Mouse (Mus musculus): Measurements from ENCODE around the gene Cab39l. TPM values are rescaled to one million over a fixed set of nuclear protein-coding genes. Genes with fewer than 3 reads are reported as not detected.

The Cab39l gene
- polyA plus RNA-seq, 1 experiment from 2014 or later, result 43.6 TPM

DNA sequence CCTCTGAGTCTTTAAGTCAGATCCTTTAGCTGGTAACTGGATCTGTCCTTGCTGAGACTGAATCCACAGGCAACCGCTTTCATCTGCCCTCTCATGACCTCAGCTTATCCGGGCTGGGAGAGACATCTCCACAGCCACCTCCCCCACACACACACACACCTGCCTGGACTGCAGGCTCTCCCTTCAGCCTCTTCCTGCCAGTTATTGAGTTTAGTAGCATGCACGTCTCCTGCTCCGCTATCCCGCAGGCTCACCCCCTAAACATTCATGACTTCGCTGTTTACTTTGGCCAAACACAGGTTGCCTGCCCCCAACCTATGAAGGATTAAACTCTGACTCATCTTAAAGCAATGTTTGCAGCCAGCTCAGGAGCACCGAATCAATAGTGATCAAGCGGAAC is 111.2 kb downstream of the Cab39l start:
- ATAC-seq (ENCODE audit: low FRiP score, low TSS enrichment), result 0 out of 2 replicates have a peak, but pooled peaks have one; percentile 32
- Histone ChIP-seq H3K4me3 (ENCODE audit: low read length) (no peak overlapping the region), H3K27ac (ENCODE audit: low read length) (no peak overlapping the region), H3K27me3 (ENCODE audit: insufficient read depth, low read length) (no peaks in the 10 kb centered on the region), H3K9me3 (ENCODE audit: low read length) (no peaks in the 10 kb centered on the region), H3K9ac (replicated peaks; ENCODE audit: low read length) (no peak overlapping the region), H3K4me1 (ENCODE audit: insufficient read depth, low read length) (peaks cover 25% of the 10 kb centered on the region), H3K4me2 (replicated peaks; ENCODE audit: low read depth, low read length) (no peak overlapping the region), H3K36me3 (ENCODE audit: insufficient read depth, low read length) (no peaks in the 10 kb centered on the region)
- 25% methylated on average over 8 of the region's 8 CpGs for WGBS

DNA sequence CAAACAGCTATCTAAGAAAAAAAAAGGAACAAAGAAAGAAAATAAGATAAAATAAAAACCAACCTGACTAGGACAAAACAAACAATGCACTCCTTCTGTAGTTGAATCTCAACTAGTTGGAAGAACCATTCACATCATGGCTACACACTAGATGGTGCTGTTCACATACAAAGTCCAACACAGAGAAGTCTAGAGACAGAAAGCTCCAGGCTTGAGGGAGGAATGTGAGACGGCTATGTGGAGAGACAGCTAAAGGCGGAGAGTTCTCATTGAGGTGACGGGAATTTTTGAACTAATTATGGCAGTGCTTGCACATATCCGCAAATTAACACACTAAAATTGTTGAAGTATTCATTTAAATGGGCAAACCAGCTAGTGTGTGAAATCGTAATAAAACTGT is 113.3 kb downstream of the Cab39l start:
- ATAC-seq (ENCODE audit: low FRiP score, low TSS enrichment), result no peak
- no peaks in the 10 kb centered on the region for H3K27me3 ChIP-seq (ENCODE audit: insufficient read depth, low read length)
- H3K4me1 ChIP-seq (ENCODE audit: insufficient read depth, low read length), result peaks cover 16% of the 10 kb centered on the region
- H3K36me3 ChIP-seq (ENCODE audit: insufficient read depth, low read length), result no peaks in the 10 kb centered on the region
- no peak overlapping the region for H3K27ac ChIP-seq (ENCODE audit: low read length)
- 79% methylated on average over 5 of the region's 5 CpGs for WGBS
- no peaks in the 10 kb centered on the region for H3K9me3 ChIP-seq (ENCODE audit: low read length)
- H3K9ac ChIP-seq (replicated peaks; ENCODE audit: low read length), result no peak overlapping the region
- no peak overlapping the region for H3K4me3 ChIP-seq (ENCODE audit: low read length)
- no peak overlapping the region for H3K4me2 ChIP-seq (replicated peaks; ENCODE audit: low read depth, low read length)

DNA sequence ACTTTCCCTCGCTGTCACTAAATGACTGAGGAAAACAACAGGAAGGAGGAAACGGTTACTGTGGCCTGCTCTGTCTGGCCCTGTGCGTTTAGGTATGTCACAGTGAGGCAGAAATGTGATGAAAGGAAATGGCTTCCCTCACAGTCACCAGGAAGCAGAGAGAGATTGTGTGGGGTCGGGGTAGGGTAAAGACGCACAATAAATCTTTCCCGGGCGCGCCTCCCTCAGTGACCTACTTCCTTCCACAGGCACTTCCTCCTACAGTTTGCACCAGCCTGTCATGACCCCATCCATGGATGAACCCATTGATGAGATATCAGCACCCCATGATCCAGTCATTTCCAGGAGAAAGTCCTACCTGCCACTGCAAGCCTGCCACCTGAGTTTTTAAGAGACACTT is 114.2 kb downstream of the Cab39l start:
- ATAC-seq (ENCODE audit: low FRiP score, low TSS enrichment), result no peak
- Histone ChIP-seq H3K4me3 (ENCODE audit: low read length) (no peak overlapping the region), H3K27me3 (ENCODE audit: insufficient read depth, low read length) (no peaks in the 10 kb centered on the region), H3K36me3 (ENCODE audit: insufficient read depth, low read length) (no peaks in the 10 kb centered on the region), H3K4me1 (ENCODE audit: insufficient read depth, low read length) (peaks cover 16% of the 10 kb centered on the region), H3K9me3 (ENCODE audit: low read length) (no peaks in the 10 kb centered on the region), H3K9ac (replicated peaks; ENCODE audit: low read length) (no peak overlapping the region; the same call in 1 of the 2 replicates), H3K4me2 (replicated peaks; ENCODE audit: low read depth, low read length) (no peak overlapping the region), H3K27ac (ENCODE audit: low read length) (0 out of 2 replicates have a peak overlapping the region, but pooled peaks have one; percentile 28)
- 49% methylated on average over 8 of the region's 8 CpGs for WGBS

DNA sequence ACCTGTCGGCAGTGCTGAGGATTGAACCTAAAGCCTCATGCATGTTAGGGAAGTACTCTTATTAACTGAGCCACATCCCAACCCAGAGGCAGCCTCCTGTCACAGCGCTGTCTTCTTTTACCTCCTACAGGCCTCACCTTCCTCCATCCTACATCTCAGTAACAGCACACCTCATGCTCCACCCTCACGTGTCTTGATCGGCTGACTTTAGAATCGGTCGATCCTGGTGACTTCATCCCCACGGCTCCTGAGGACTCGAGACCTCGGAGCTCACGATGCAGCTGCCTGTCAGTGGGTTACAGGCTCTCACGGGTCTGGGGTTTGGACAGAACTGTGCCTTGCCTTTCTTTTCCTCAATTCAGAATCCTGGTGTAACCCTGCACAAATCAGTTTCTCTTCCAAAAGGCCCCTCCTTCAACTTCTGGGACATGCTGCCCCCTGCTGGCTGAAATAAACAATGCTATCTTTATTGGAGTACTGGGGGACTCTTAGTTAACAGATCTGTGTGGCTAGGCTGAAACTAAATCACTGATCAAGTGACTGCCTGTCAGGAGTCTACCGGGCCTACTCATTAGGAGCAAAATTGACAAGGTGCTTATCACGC is 115.3 kb downstream of the Cab39l start:
- Histone ChIP-seq H3K27me3 (ENCODE audit: insufficient read depth, low read length) (no peaks in the 10 kb centered on the region), H3K4me3 (ENCODE audit: low read length) (no peak overlapping the region), H3K4me1 (ENCODE audit: insufficient read depth, low read length) (peaks cover 11% of the 10 kb centered on the region), H3K9ac (replicated peaks; ENCODE audit: low read length) (no peak overlapping the region), H3K9me3 (ENCODE audit: low read length) (no peaks in the 10 kb centered on the region), H3K36me3 (ENCODE audit: insufficient read depth, low read length) (no peaks in the 10 kb centered on the region), H3K27ac (ENCODE audit: low read length) (no peak overlapping the region), H3K4me2 (replicated peaks; ENCODE audit: low read depth, low read length) (no peak overlapping the region)
- ATAC-seq (ENCODE audit: low FRiP score, low TSS enrichment), result 0 out of 2 replicates have a peak, but pooled peaks have one; percentile 24
- 44% methylated on average over 13 of the region's 13 CpGs for WGBS

DNA sequence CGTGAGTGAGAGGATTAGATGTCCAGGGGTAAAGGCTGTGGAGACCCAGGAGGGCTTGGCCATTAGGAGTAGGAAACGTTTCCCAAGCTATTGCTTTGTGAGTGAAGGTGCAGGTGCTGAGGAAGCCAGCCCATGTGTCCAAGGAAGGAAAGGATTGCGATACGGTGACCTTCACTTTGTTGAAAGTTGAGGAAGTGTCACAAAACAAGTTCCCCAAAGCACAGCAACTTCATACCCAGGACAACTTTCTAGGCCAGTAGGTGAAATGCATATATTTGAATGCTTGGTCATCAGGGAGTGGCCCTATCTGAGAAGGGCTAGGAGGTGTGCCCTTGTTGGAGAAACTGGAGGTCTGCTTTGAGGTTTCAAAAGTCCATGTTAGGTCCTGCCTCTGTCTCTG is 116.3 kb downstream of the Cab39l start:
- Histone ChIP-seq H3K4me1 (ENCODE audit: insufficient read depth, low read length) (peaks cover under 1% of the 10 kb centered on the region; the same call in 1 of the 2 replicates), H3K9me3 (ENCODE audit: low read length) (no peaks in the 10 kb centered on the region), H3K9ac (replicated peaks; ENCODE audit: low read length) (no peak overlapping the region), H3K4me3 (ENCODE audit: low read length) (no peak overlapping the region), H3K27me3 (ENCODE audit: insufficient read depth, low read length) (no peaks in the 10 kb centered on the region), H3K27ac (ENCODE audit: low read length) (no peak overlapping the region), H3K36me3 (ENCODE audit: insufficient read depth, low read length) (no peaks in the 10 kb centered on the region), H3K4me2 (replicated peaks; ENCODE audit: low read depth, low read length) (no peak overlapping the region)
- whole genome bisulfite sequencing, result 64% methylated on average over 4 of the region's 4 CpGs
- no peak for ATAC-seq (ENCODE audit: low FRiP score, low TSS enrichment)

DNA sequence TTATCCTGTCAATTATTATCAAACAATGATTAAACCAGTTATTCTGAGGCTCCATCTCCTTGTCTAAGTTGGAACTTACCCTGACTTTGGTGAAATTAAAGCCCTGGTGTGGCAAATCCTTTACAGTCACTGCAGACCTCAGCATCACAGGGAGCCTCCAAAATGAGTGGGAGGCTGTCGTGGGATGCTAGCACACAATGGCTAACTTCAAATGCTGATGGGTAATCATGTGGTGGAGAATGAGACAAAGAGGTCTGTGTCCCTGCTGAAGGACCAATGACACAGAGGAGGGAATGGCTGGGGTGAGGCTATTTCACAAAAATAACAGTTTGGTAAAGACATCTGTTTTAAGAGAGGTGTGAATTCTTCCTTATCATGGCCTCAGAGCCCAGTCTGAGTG is 117.1 kb downstream of the Cab39l start:
- H3K27me3 ChIP-seq (ENCODE audit: insufficient read depth, low read length), result no peaks in the 10 kb centered on the region
- 75% methylated on average over 1 of the region's 1 CpGs for WGBS
- H3K9me3 ChIP-seq (ENCODE audit: low read length), result no peaks in the 10 kb centered on the region
- no peak overlapping the region for H3K4me2 ChIP-seq (replicated peaks; ENCODE audit: low read depth, low read length)
- H3K9ac ChIP-seq (replicated peaks; ENCODE audit: low read length), result no peak overlapping the region
- no peaks in the 10 kb centered on the region for H3K36me3 ChIP-seq (ENCODE audit: insufficient read depth, low read length)
- H3K27ac ChIP-seq (ENCODE audit: low read length), result no peak overlapping the region
- H3K4me3 ChIP-seq (ENCODE audit: low read length), result no peak overlapping the region
- no peak for ATAC-seq (ENCODE audit: low FRiP score, low TSS enrichment)
- H3K4me1 ChIP-seq (ENCODE audit: insufficient read depth, low read length), result no peaks in the 10 kb centered on the region

DNA sequence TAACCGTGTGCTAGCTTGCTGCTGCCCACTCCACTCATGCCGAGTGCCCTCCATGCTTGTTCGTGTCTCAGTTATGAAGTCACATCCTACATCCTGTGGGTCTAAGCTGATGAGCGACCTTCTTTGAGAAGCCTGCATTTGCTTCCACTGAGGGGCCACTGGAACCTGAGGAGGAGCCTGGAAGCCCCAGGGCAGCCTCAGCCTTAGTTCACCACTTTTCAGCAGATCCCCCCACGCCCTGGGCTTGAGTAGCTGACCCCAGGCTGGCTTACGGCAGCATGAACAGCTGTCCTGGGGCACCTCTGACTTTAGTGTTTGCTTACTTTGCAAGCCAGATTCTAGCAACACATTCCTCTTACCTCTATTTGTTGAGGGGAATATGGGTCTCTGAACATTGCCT is 126.0 kb downstream of the Cab39l start:
- Histone ChIP-seq H3K4me1 (ENCODE audit: insufficient read depth, low read length) (no peaks in the 10 kb centered on the region), H3K9ac (replicated peaks; ENCODE audit: low read length) (no peak overlapping the region), H3K4me2 (replicated peaks; ENCODE audit: low read depth, low read length) (no peak overlapping the region), H3K27me3 (ENCODE audit: insufficient read depth, low read length) (no peaks in the 10 kb centered on the region), H3K9me3 (ENCODE audit: low read length) (no peaks in the 10 kb centered on the region), H3K27ac (ENCODE audit: low read length) (no peak overlapping the region), H3K36me3 (ENCODE audit: insufficient read depth, low read length) (peaks cover 18% of the 10 kb centered on the region; the same call in 1 of the 2 replicates), H3K4me3 (ENCODE audit: low read length) (no peak overlapping the region)
- ATAC-seq (ENCODE audit: low FRiP score, low TSS enrichment), result no peak
- 88% methylated on average over 6 of the region's 6 CpGs for WGBS

DNA sequence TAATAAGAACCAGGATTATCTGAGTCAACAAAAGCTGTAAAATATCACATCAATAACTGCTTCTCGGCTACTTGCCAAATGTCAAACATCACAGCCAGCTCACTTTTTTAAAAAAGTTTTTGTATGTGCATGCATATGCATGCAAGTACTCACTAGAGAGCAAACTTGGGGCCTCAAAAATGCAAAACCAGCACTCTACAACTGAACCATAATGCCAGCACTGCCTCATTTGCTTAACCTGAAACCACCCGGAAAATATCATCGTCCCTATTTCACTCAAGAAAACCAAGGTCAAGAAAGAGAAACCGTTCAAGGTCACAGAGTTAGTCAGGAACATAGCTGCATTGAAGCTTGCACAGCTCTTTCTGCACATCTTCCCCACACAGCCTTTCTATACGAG is 135.6 kb downstream of the Cab39l start:
- Histone ChIP-seq H3K36me3 (ENCODE audit: insufficient read depth, low read length) (peaks cover 19% of the 10 kb centered on the region), H3K27me3 (ENCODE audit: insufficient read depth, low read length) (no peaks in the 10 kb centered on the region), H3K4me1 (ENCODE audit: insufficient read depth, low read length) (no peaks in the 10 kb centered on the region), H3K9me3 (ENCODE audit: low read length) (no peaks in the 10 kb centered on the region), H3K4me3 (ENCODE audit: low read length) (no peak overlapping the region), H3K27ac (ENCODE audit: low read length) (no peak overlapping the region), H3K4me2 (replicated peaks; ENCODE audit: low read depth, low read length) (no peak overlapping the region), H3K9ac (replicated peaks; ENCODE audit: low read length) (no peak overlapping the region)
- WGBS, result 92% methylated on average over 5 of the region's 5 CpGs
- no peak for ATAC-seq (ENCODE audit: low FRiP score, low TSS enrichment)

DNA sequence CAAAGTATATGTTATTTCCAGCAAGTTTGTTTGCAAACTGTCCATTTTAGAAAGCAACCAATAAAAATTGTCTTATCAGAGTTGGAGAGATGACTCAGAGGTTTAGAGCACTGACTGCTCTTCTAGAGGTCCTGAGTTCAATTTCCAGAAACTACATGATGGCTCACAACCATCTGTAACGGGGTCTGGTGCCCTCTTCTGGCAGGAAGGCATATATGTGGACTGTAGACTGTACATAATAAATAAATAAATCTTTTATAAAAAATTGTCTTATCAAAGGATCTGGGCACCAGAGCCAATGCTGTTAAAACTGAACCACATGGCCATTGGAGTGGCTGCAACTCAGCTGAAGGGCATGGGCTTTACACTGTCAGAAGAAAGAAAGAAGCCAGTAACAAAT is 149.8 kb downstream of the Cab39l start:
- H3K9me3 ChIP-seq (ENCODE audit: low read length), result no peaks in the 10 kb centered on the region
- H3K36me3 ChIP-seq (ENCODE audit: insufficient read depth, low read length), result peaks cover 41% of the 10 kb centered on the region
- WGBS, result 80% methylated on average over 1 of the region's 1 CpGs
- no peaks in the 10 kb centered on the region for H3K4me1 ChIP-seq (ENCODE audit: insufficient read depth, low read length)
- ATAC-seq (ENCODE audit: low FRiP score, low TSS enrichment), result no peak
- no peak overlapping the region for H3K4me2 ChIP-seq (replicated peaks; ENCODE audit: low read depth, low read length)
- no peak overlapping the region for H3K4me3 ChIP-seq (ENCODE audit: low read length)
- H3K27me3 ChIP-seq (ENCODE audit: insufficient read depth, low read length), result no peaks in the 10 kb centered on the region
- no peak overlapping the region for H3K9ac ChIP-seq (replicated peaks; ENCODE audit: low read length)
- no peak overlapping the region for H3K27ac ChIP-seq (ENCODE audit: low read length)

DNA sequence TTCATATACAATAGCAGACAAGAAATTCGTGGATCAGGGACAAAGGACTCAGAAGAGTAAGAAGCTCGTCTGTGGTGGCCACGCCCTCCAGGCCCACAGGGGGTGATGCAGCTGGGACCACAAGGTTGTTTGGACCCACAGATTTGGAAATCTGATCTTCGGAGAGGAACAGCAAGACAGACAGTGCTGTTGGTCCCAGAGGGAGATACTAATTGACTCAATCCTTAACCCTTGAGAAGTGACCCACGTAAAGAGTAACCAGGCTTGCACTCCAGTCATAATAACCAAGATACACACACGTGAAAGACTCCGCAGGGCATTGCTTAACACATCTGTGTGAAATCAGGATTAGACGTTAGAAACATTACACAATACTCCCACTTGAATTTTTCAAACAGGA is 151.1 kb downstream of the Cab39l start:
- Histone ChIP-seq H3K4me3 (ENCODE audit: low read length) (no peak overlapping the region), H3K9me3 (ENCODE audit: low read length) (no peaks in the 10 kb centered on the region), H3K27me3 (ENCODE audit: insufficient read depth, low read length) (no peaks in the 10 kb centered on the region), H3K4me1 (ENCODE audit: insufficient read depth, low read length) (peaks cover 5% of the 10 kb centered on the region), H3K27ac (ENCODE audit: low read length) (no peak overlapping the region), H3K9ac (replicated peaks; ENCODE audit: low read length) (no peak overlapping the region), H3K36me3 (ENCODE audit: insufficient read depth, low read length) (peaks cover 30% of the 10 kb centered on the region), H3K4me2 (replicated peaks; ENCODE audit: low read depth, low read length) (no peak overlapping the region)
- no peak for ATAC-seq (ENCODE audit: low FRiP score, low TSS enrichment)
- 72% methylated on average over 8 of the region's 8 CpGs for WGBS
